Mouse (Mus musculus) MEL (cell line): ENCODE results near the gene Diras1. TPM values are rescaled to one million over a fixed set of nuclear protein-coding genes. Genes with fewer than 3 reads are reported as not detected.

Experiments
- DNase-seq: peaks from one replicate; pipeline ENCODE4 v3.0.0; 2011; ENCODE audit warnings: low read depth, low spot score
- H3K27ac ChIP-seq: 2 replicates; pipeline ENCODE4 v1.5.1; 2012; ENCODE audit warnings: low read depth, mild to moderate bottlenecking, control low read depth, low read length, moderate library complexity; ENCODE audit not compliant: control insufficient read depth
- H3K27me3 ChIP-seq, 2 experiments: fragments of 150-350 bp in 1 of 2; sonication (generic) in 1 of 2; 2 replicates each; pipeline ENCODE4 v1.6.1; 2012; ENCODE audit warnings: low read length in 2 of 2, mild to moderate bottlenecking in 2 of 2, improper control_type of control experiment in 1 of 2, moderate library complexity in 1 of 2; ENCODE audit not compliant: insufficient read depth in 2 of 2, control insufficient read depth in 1 of 2
- H3K36me3 ChIP-seq, 2 experiments: 2 replicates each; pipeline ENCODE4 v1.6.1; 2012 to 2014; ENCODE audit warnings: low read length in 2 of 2, improper control_type of control experiment in 1 of 2, inconsistent platforms in 1 of 2, mild to moderate bottlenecking in 1 of 2; ENCODE audit not compliant: insufficient read depth in 2 of 2, control insufficient read depth in 1 of 2
- H3K4me1 ChIP-seq, 2 experiments: fragments of 150-350 bp in 1 of 2; sonication (generic) in 1 of 2; 2 replicates each; pipeline ENCODE4 v1.6.1; 2012; ENCODE audit warnings: low read length in 2 of 2, improper control_type of control experiment in 1 of 2, mild to moderate bottlenecking in 1 of 2; ENCODE audit not compliant: insufficient read depth in 2 of 2, control insufficient read depth in 1 of 2
- H3K4me3 ChIP-seq, 2 experiments: fragments of 150-350 bp in 1 of 2; sonication (generic) in 1 of 2; 2 replicates each; pipeline ENCODE4 v1.5.1; 2012; ENCODE audit warnings: low read depth in 2 of 2, low read length in 2 of 2, mild to moderate bottlenecking in 2 of 2, moderate library complexity in 2 of 2, control low read depth in 1 of 2, improper control_type of control experiment in 1 of 2; ENCODE audit not compliant: control insufficient read depth in 1 of 2, insufficient read depth in 1 of 2
- H3K79me2 ChIP-seq: 2 replicates; pipeline ENCODE4 v1.6.1; 2012; ENCODE audit warnings: mild to moderate bottlenecking, low read length, moderate library complexity; ENCODE audit not compliant: control insufficient read depth, poor library complexity, insufficient read depth
- H3K9ac ChIP-seq: 2 replicates; pipeline ENCODE4 v1.6.1; 2012; ENCODE audit warnings: low read depth, mild to moderate bottlenecking, control low read depth, low read length, moderate library complexity; ENCODE audit not compliant: control insufficient read depth, poor library complexity, severe bottlenecking
- H3K9me3 ChIP-seq: fragments of 150-350 bp; sonication (generic); replicated peaks from 2 replicates; pipeline ENCODE4 v1.6.1; 2012; ENCODE audit warnings: mild to moderate bottlenecking, low read length, improper control_type of control experiment, moderate library complexity; ENCODE audit not compliant: insufficient read depth
- CHD1 ChIP-seq: IDR thresholded peaks from 2 replicates; pipeline ENCODE4 v1.6.1; 2012; ENCODE audit warnings: low read depth, mild to moderate bottlenecking, inconsistent platforms, low read length, improper control_type of control experiment
- EP300 ChIP-seq, 2 experiments: IDR thresholded peaks; 2 replicates each; pipeline ENCODE4 v1.6.1; 2011; ENCODE audit warnings: improper control_type of control experiment in 2 of 2, low read length in 2 of 2, low read depth in 1 of 2, mild to moderate bottlenecking in 1 of 2
- ETS1 ChIP-seq: IDR thresholded peaks from 2 replicates; pipeline ENCODE4 v1.6.1; 2012; ENCODE audit warnings: low read depth, mild to moderate bottlenecking, inconsistent platforms, low read length, improper control_type of control experiment, moderate library complexity
- GABPA ChIP-seq: IDR thresholded peaks from 2 replicates; pipeline ENCODE4 v1.6.1; 2012; ENCODE audit warnings: low read depth, mild to moderate bottlenecking, inconsistent platforms, low read length, improper control_type of control experiment, moderate library complexity
- HCFC1 ChIP-seq: IDR thresholded peaks from 2 replicates; pipeline ENCODE4 v1.6.1; 2012; ENCODE audit warnings: low read depth, mild to moderate bottlenecking, inconsistent platforms, low read length, improper control_type of control experiment, moderate library complexity
- JUND ChIP-seq: IDR thresholded peaks from 2 replicates; pipeline ENCODE4 v1.6.1; 2011; ENCODE audit warnings: low read depth, mild to moderate bottlenecking, improper control_type of control experiment, low read length
- MAFK ChIP-seq: IDR thresholded peaks from 2 replicates; pipeline ENCODE4 v1.6.1; 2011; ENCODE audit warnings: low read depth, mild to moderate bottlenecking, low read length, improper control_type of control experiment, borderline replicate concordance
- MXI1 ChIP-seq: IDR thresholded peaks from 2 replicates; pipeline ENCODE4 v1.6.1; 2011; ENCODE audit warnings: mild to moderate bottlenecking, low read depth, low read length, improper control_type of control experiment
- MYB ChIP-seq: IDR thresholded peaks from 2 replicates; pipeline ENCODE4 v1.6.1; 2011; ENCODE audit warnings: mild to moderate bottlenecking, low read depth, low read length, improper control_type of control experiment
- MYC ChIP-seq: IDR thresholded peaks from 2 replicates; pipeline ENCODE4 v1.6.1; 2011; ENCODE audit warnings: low read depth, mild to moderate bottlenecking, low read length, improper control_type of control experiment, moderate library complexity
- POLR2A ChIP-seq, 2 experiments: IDR thresholded peaks; 2 replicates each; pipeline ENCODE4 v1.6.1; 2011 to 2012; ENCODE audit warnings: low read length in 2 of 2, mild to moderate bottlenecking in 2 of 2, control low read depth in 1 of 2, improper control_type of control experiment in 1 of 2, low read depth in 1 of 2, moderate library complexity in 1 of 2; ENCODE audit not compliant: control insufficient read depth in 1 of 2, insufficient read depth in 1 of 2, poor library complexity in 1 of 2
- POLR2AphosphoS2 ChIP-seq: IDR thresholded peaks from 2 replicates; pipeline ENCODE4 v1.6.1; 2011; ENCODE audit warnings: low read length, improper control_type of control experiment
- POLR2AphosphoS5 ChIP-seq: IDR thresholded peaks from 2 replicates; pipeline ENCODE4 v1.6.1; 2012; ENCODE audit warnings: low read depth, borderline replicate concordance, mild to moderate bottlenecking, inconsistent platforms, low read length, moderate library complexity, mixed read lengths
- RAD21 ChIP-seq: IDR thresholded peaks from 2 replicates; pipeline ENCODE4 v1.6.1; 2011; ENCODE audit warnings: mild to moderate bottlenecking, low read depth, low read length, improper control_type of control experiment
- RCOR1 ChIP-seq: IDR thresholded peaks from 2 replicates; pipeline ENCODE4 v1.6.1; 2012; ENCODE audit warnings: low read depth, mild to moderate bottlenecking, inconsistent platforms, low read length, improper control_type of control experiment
- SMC3 ChIP-seq: IDR thresholded peaks from 2 replicates; pipeline ENCODE4 v1.6.1; 2011; ENCODE audit warnings: low read depth, low read length, improper control_type of control experiment
- TAL1 ChIP-seq: IDR thresholded peaks from 2 replicates; pipeline ENCODE4 v1.6.1; 2012; ENCODE audit warnings: mild to moderate bottlenecking, inconsistent platforms, low read length, moderate library complexity, mixed read lengths
- TBP ChIP-seq: IDR thresholded peaks from 2 replicates; pipeline ENCODE4 v1.8.0; 2011; ENCODE audit warnings: low read depth, low read length, improper control_type of control experiment
- UBTF ChIP-seq: IDR thresholded peaks from 2 replicates; pipeline ENCODE4 v1.6.1; 2012; ENCODE audit warnings: low read depth, mild to moderate bottlenecking, inconsistent platforms, low read length, improper control_type of control experiment, moderate library complexity, borderline replicate concordance; ENCODE audit not compliant: insufficient read depth
- USF2 ChIP-seq, 2 experiments: IDR thresholded peaks; 2 replicates each; pipeline ENCODE4 v1.6.1; 2011 to 2012; ENCODE audit warnings: improper control_type of control experiment in 2 of 2, low read length in 2 of 2, borderline replicate concordance in 1 of 2, inconsistent platforms in 1 of 2, low read depth in 1 of 2, mild to moderate bottlenecking in 1 of 2; ENCODE audit not compliant: insufficient read depth in 1 of 2
- ZKSCAN1 ChIP-seq: IDR thresholded peaks from 2 replicates; pipeline ENCODE4 v1.6.1; 2012; ENCODE audit warnings: low read depth, mild to moderate bottlenecking, inconsistent platforms, low read length, improper control_type of control experiment, moderate library complexity
- ZNF384 ChIP-seq: IDR thresholded peaks from 2 replicates; pipeline ENCODE4 v1.6.1; 2012; ENCODE audit warnings: low read depth, mild to moderate bottlenecking, inconsistent platforms, low read length, improper control_type of control experiment
- polyA plus RNA-seq, 2 experiments: library from polyadenylated mRNA; stranded (reverse) in 1 of 2; unstranded in 1 of 2; fragments of >175 nt in 1 of 2; fragments of >200 nt in 1 of 2; gene quantifications; 2 replicates each; pipeline versions ENCODE4 v1.2.1 to v1.2.4; 2012; ENCODE audit warnings: low replicate concordance in 2 of 2, low read depth in 1 of 2; ENCODE audit not compliant: insufficient read length in 2 of 2, insufficient read depth in 1 of 2, missing spikeins in 1 of 2
- total RNA-seq: library from RNA; depleted of rRNA; stranded (reverse); fragments of 300-350 nt; gene quantifications from 2 replicates; pipeline ENCODE4 v1.2.3, GENCODE M21; 2012

Gene Diras1
- total and polyA plus RNA-seq, 3 experiments, result 0.04 TPM; not detected in 2

GRCm38 (mm10) chr10:80998021-80998420 is 27.4 kb downstream of the Diras1 start:
- Histone ChIP-seq H3K4me3 (no peak overlapping the region), H3K27ac (no peak overlapping the region), H3K4me1 (peaks cover 5 to 14% of the 10 kb centered on the region in 2 experiments; a peak in 3 of 4 replicates), H3K9ac (no peak overlapping the region), H3K36me3 (peaks cover 0 to 5% of the 10 kb centered on the region in 2 experiments; a peak in 2 of 4 replicates)
- TF ChIP-seq RCOR1 (no peak), MYB (no peak), SMC3 (no peak), EP300 (IDR thresholded peaks at IDR 0.05; ENCODE audit: low read depth in 1 of 2, low read length in 2 of 2) (no peak)
- TF ChIP-seq, all 39 proteins: peak for 0
- no peak for DNase-seq
- Histone ChIP-seq H3K9me3 (no peaks in the 10 kb centered on the region), H3K27me3 (no peaks in the 10 kb centered on the region), H3K79me2 (no peaks in the 10 kb centered on the region)

GRCm38 (mm10) chr10:80997332-80997731 is 28.1 kb downstream of the Diras1 start:
- TF ChIP-seq MXI1 (no peak), TBP (no peak), JUND (no peak), CHD1 (no peak), TAL1 (no peak), HCFC1 (no peak), USF2 (IDR thresholded peaks at IDR 0.05; ENCODE audit: borderline replicate concordance in 1 of 2, insufficient read depth in 1 of 2, low read depth in 1 of 2, low read length in 2 of 2) (no peak), ZNF384 (no peak), GABPA (no peak), ZKSCAN1 (no peak), MYC (no peak), ETS1 (no peak), POLR2AphosphoS2 (no peak), POLR2AphosphoS5 (no peak), POLR2A (IDR thresholded peaks at IDR 0.05; ENCODE audit: control insufficient read depth in 1 of 2, insufficient read depth in 1 of 2, low read depth in 1 of 2, low read length in 2 of 2, poor library complexity in 1 of 2) (no peak), MAFK (no peak), RAD21 (no peak), UBTF (no peak)
- no peaks in the 10 kb centered on the region for H3K9me3 ChIP-seq

More at GRCm38 (mm10) chr10:80997332-80997731, 28.1 kb downstream of the Diras1 start:
- H3K27me3 ChIP-seq, result no peaks in the 10 kb centered on the region
- H3K4me1 ChIP-seq, result peaks cover 5 to 14% of the 10 kb centered on the region in 2 experiments; a peak in 3 of 4 replicates
- no peak overlapping the region for H3K27ac ChIP-seq
- peaks cover 0 to 5% of the 10 kb centered on the region in 2 experiments; a peak in 2 of 4 replicates for H3K36me3 ChIP-seq
- no peak overlapping the region for H3K4me3 ChIP-seq
- no peaks in the 10 kb centered on the region for H3K79me2 ChIP-seq
- no peak for DNase-seq
- no peak overlapping the region for H3K9ac ChIP-seq
